Mouse (Mus musculus) heart, postnatal 0 days (tissue): Measurements from ENCODE around the gene Gm21060. TPM values are rescaled to one million over a fixed set of nuclear protein-coding genes. Genes with fewer than 3 reads are reported as not detected.
"Not testable (repeated sequence)": the region's sequence is repeated elsewhere in the genome, so short reads cannot be mapped to it uniquely, and the experiment has no call there.

ENCODE experiments used
- ATAC-seq: fragments of 200-750 bp; cut with Nextera tagmentation; 2 replicates; pipeline ENCODE4 v1.8.0; 2017; ENCODE audit warnings: low read depth, moderate number of reproducible peaks, moderate library complexity; ENCODE audit not compliant: insufficient read depth
- DNase-seq: peaks from one replicate; pipeline ENCODE4 v3.0.0-alpha.2; 2016; ENCODE audit warnings: low spot score
- H3K27ac ChIP-seq: fragments of 300-500 bp; sonication (generic); 2 replicates; pipeline ENCODE4 v1.5.1; 2014; ENCODE audit warnings: low read depth, mild to moderate bottlenecking
- H3K27me3 ChIP-seq: fragments of 300-500 bp; sonication (generic); 2 replicates; pipeline ENCODE4 v1.6.1; 2014; ENCODE audit warnings: low read length, mixed read lengths; ENCODE audit not compliant: control insufficient read depth, insufficient read depth
- H3K36me3 ChIP-seq: fragments of 300-500 bp; sonication (generic); replicated peaks from 2 replicates; pipeline ENCODE4 v1.6.1; 2014; ENCODE audit warnings: low read length, mixed read lengths; ENCODE audit not compliant: control insufficient read depth, insufficient read depth
- H3K4me1 ChIP-seq: fragments of 300-500 bp; sonication (generic); 2 replicates; pipeline ENCODE4 v1.6.1; 2014; ENCODE audit warnings: antibody characterized with exemption; ENCODE audit not compliant: control insufficient read depth, insufficient read depth
- H3K4me2 ChIP-seq: fragments of 300-500 bp; sonication (generic); 2 replicates; pipeline ENCODE4 v1.6.1; 2014; ENCODE audit warnings: low read depth, mild to moderate bottlenecking, low read length, moderate library complexity
- H3K4me3 ChIP-seq: fragments of 300-500 bp; sonication (generic); 2 replicates; pipeline ENCODE4 v1.5.1; 2014; ENCODE audit warnings: low read depth, low read length
- H3K9ac ChIP-seq: fragments of 300-500 bp; sonication (generic); replicated peaks from 2 replicates; pipeline ENCODE4 v1.6.1; 2014; ENCODE audit warnings: low read depth, low read length, mixed read lengths
- H3K9me3 ChIP-seq: fragments of 300-500 bp; sonication (generic); replicated peaks from 2 replicates; pipeline ENCODE4 v1.6.1; 2016; ENCODE audit warnings: low read length; ENCODE audit not compliant: control insufficient read depth
- CTCF ChIP-seq: IDR thresholded peaks from 2 replicates; pipeline ENCODE4 v1.5.1; 2016; ENCODE audit warnings: antibody characterized with exemption, control low read depth, low read depth
- EP300 ChIP-seq: IDR thresholded peaks from 2 replicates; pipeline ENCODE4 v1.6.1; 2016; ENCODE audit warnings: antibody characterized with exemption, low read depth
- WGBS: fragments of 180-500 bp; shearing (Covaris S2); extraction: QIAGEN DNeasy Blood & Tissue Kit; methylation state at CpG from one replicate; pipeline ENCODE4 v1.1.7; 2014; 5-methylcytosine and 5-hydroxymethylcytosine counted together
- polyA plus RNA-seq: library from polyadenylated mRNA; unstranded; fragments of >200 nt; fragmentation: Nextera tagmentation; extraction: Ambion mirVana; gene quantifications from 2 replicates; pipeline ENCODE4 v1.2.1, GENCODE M21; 2015
- total RNA-seq: library from RNA; depleted of rRNA; stranded (reverse); fragments of >200 nt; gene quantifications from 2 replicates; pipeline ENCODE4 v1.2.3, GENCODE M21; 2014; ENCODE audit warnings: low replicate concordance; rRNA removed

Gm21060 gene
- total and polyA plus RNA-seq, 2 experiments from 2014 or later = not detected

GRCm38 (mm10) chr19:61256166-61256887 is 40.5 kb downstream of the Gm21060 start:
- 72% methylated on average over 7 of the region's 7 CpGs for WGBS
- Histone ChIP-seq H3K9me3 (no peaks in the 10 kb centered on the region), H3K27me3 (no peaks in the 10 kb centered on the region), H3K27ac (no peak overlapping the region), H3K4me2 (no peak overlapping the region), H3K4me3 (no peak overlapping the region), H3K9ac (no peak overlapping the region), H3K36me3 (no peaks in the 10 kb centered on the region), H3K4me1 (no peaks in the 10 kb centered on the region)
- no peak for ATAC-seq
- no peak for DNase-seq
- TF ChIP-seq CTCF = no peak
- TF ChIP-seq EP300 = no peak

DNA sequence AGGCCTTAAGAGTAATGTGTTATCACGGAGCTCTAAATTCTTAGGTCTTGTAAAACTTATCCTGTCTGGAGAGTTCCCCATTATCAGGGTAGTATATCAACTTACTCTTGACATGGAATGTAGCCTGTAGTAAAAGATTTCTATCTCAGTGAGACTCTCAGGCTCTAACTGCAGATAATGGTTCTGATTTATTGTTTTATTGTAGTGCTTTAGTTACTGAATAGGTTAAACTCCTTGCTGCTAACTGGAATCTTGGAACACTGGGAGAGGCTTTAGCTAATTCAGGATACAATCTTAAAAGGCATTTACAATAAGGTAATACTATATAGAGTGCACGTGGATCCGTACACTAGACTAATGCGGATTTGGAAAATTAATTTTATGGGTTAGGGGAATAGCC is 49.5 kb downstream of the Gm21060 start:
- not testable (repeated sequence) for ATAC-seq, H3K36me3 ChIP-seq, DNase-seq

More for the DNA sequence above, 49.5 kb downstream of the Gm21060 start:
- not testable (repeated sequence) for H3K9me3 ChIP-seq, H3K27ac ChIP-seq, H3K4me3 ChIP-seq, H3K4me2 ChIP-seq, H3K4me1 ChIP-seq, H3K27me3 ChIP-seq, H3K9ac ChIP-seq
- 74% methylated on average over 4 of the region's 4 CpGs for WGBS

Other genes with a start within 250 kb of the Gm21060 start
- gene Zfp950, start 156.2 kb downstream of the Gm21060 start, total RNA-seq = 9.5 and 12.5 TPM in 2 replicates
- gene Zfp950, start 156.2 kb downstream of the Gm21060 start, polyA plus RNA-seq = 18.7 and 22.5 TPM in 2 replicates
- 0.77 TPM in 1 of 2 replicates, not detected in the other for gene Gm7102, start 120.8 kb downstream of the Gm21060 start, total RNA-seq
- 0.15 TPM in 1 of 2 replicates, not detected in the other for gene Gm7102, start 120.8 kb downstream of the Gm21060 start, polyA plus RNA-seq
- not detected in 2 replicates for gene Gm6020, start 113.2 kb downstream of the Gm21060 start, total RNA-seq
- gene Gm6020, start 113.2 kb downstream of the Gm21060 start, polyA plus RNA-seq = not detected in 2 replicates
- gene Csf2ra, start 68.6 kb downstream of the Gm21060 start, total RNA-seq = 8.0 and 24.5 TPM in 2 replicates
- gene Csf2ra, start 68.6 kb downstream of the Gm21060 start, polyA plus RNA-seq = 14.9 and 15.5 TPM in 2 replicates